Mouse (Mus musculus) olfactory bulb, adult 2 months (tissue): ENCODE results near the gene Fn3k.

Experiments
- CTCF ChIP-seq: fragments of 200-500 bp; IDR thresholded peaks from 2 replicates; pipeline ENCODE4 v1.5.1; 2012; ENCODE audit warnings: low read depth, mild to moderate bottlenecking, low read length, moderate library complexity; ENCODE audit not compliant: insufficient read depth
- POLR2A ChIP-seq: fragments of 200-500 bp; IDR thresholded peaks from 2 replicates; pipeline ENCODE4 v1.6.1; 2012; ENCODE audit warnings: mild to moderate bottlenecking, low read depth, low read length, moderate library complexity; ENCODE audit not compliant: insufficient read depth

GRCm38 (mm10) chr11:121390793-121391192, 43.9 kb upstream of the Fn3k start:
- TF ChIP-seq POLR2A = no peak
- TF ChIP-seq CTCF = no peak
